Mouse (Mus musculus) hindbrain, postnatal 0 days (tissue): ENCODE measurements around the gene Fry. TPM values are rescaled to one million over a fixed set of nuclear protein-coding genes. Genes with fewer than 3 reads are reported as not detected.
A peak's percentile ranks its signal among the peaks of the same experiment; 100 is the strongest.

ENCODE experiments used
- ATAC-seq: fragments of 200-750 bp; cut with Nextera tagmentation; 2 replicates; pipeline ENCODE4 v1.8.0; 2017; ENCODE audit warnings: mild to moderate bottlenecking, moderate TSS enrichment, moderate library complexity
- DNase-seq: peaks from one replicate; pipeline ENCODE4 v3.0.0-alpha.2; 2015; ENCODE audit warnings: low spot score
- H3K27ac ChIP-seq: fragments of 300-500 bp; sonication (generic); 2 replicates; pipeline ENCODE4 v1.5.1; 2014; ENCODE audit warnings: mild to moderate bottlenecking
- H3K27me3 ChIP-seq: fragments of 300-500 bp; sonication (generic); 2 replicates; pipeline ENCODE4 v1.6.1; 2014; ENCODE audit warnings: low read length, mixed read lengths; ENCODE audit not compliant: insufficient read depth
- H3K36me3 ChIP-seq: fragments of 300-500 bp; sonication (generic); 2 replicates; pipeline ENCODE4 v1.6.1; 2014; ENCODE audit warnings: low read length, mixed read lengths; ENCODE audit not compliant: insufficient read depth
- H3K4me1 ChIP-seq: fragments of 300-500 bp; sonication (generic); 2 replicates; pipeline ENCODE4 v1.6.1; 2014; ENCODE audit warnings: antibody characterized with exemption, low read length, mixed read lengths; ENCODE audit not compliant: insufficient read depth
- H3K4me2 ChIP-seq: fragments of 300-500 bp; sonication (generic); 2 replicates; pipeline ENCODE4 v1.6.1; 2014; ENCODE audit warnings: low read depth, mild to moderate bottlenecking, low read length, moderate library complexity, mixed read lengths
- H3K4me3 ChIP-seq: fragments of 300-500 bp; sonication (generic); 2 replicates; pipeline ENCODE4 v1.5.1; 2014; ENCODE audit warnings: low read length
- H3K9ac ChIP-seq: fragments of 300-500 bp; sonication (generic); replicated peaks from 2 replicates; pipeline ENCODE4 v1.6.1; 2014; ENCODE audit warnings: mild to moderate bottlenecking, low read length, moderate library complexity, mixed read lengths
- H3K9me3 ChIP-seq: fragments of 300-500 bp; sonication (generic); 2 replicates; pipeline ENCODE4 v1.6.1; 2016; ENCODE audit warnings: low read length, mixed read lengths
- CTCF ChIP-seq: IDR thresholded peaks from 2 replicates; pipeline ENCODE4 v1.5.1; 2016; ENCODE audit warnings: antibody characterized with exemption, control low read depth, low read depth
- WGBS: fragments of 180-500 bp; shearing (Covaris S2); extraction: QIAGEN DNeasy Blood & Tissue Kit; methylation state at CpG from one replicate; pipeline ENCODE4 v1.1.7; 2014; 5-methylcytosine and 5-hydroxymethylcytosine counted together
- polyA plus RNA-seq: library from polyadenylated mRNA; unstranded; fragments of >200 nt; fragmentation: Nextera tagmentation; extraction: Ambion mirVana; gene quantifications from 2 replicates; pipeline ENCODE4 v1.2.1, GENCODE M21; 2015
- total RNA-seq: library from RNA; depleted of rRNA; stranded (reverse); fragments of >200 nt; gene quantifications from 2 replicates; pipeline ENCODE4 v1.2.3, GENCODE M21; 2014

Fry gene
- total and polyA plus RNA-seq, 2 experiments from 2014 or later = 47.7 to 122 TPM

DNA sequence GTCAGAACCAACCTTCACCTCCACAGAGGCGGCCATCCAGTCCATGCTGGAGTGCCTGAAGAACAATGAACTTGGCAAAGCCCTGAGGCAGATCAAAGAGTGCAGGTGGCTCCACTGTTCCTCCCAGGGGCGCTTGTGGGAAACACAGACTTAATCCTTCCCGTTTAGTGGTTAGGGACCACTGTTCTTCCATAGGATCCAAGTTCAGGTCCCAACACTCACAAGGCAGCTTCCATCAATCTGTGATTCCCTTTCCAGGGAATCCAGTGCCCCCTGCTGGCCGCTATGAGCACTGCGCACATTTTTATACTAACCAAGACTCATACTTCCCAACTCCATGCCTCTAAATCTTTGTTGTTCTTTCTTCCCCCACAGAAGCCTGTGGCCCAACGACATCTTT is 377.3 kb downstream of the Fry start:
- 44% methylated on average over 6 of the region's 6 CpGs for WGBS
- Histone ChIP-seq H3K4me1 (no peaks in the 10 kb centered on the region), H3K27ac (no peak overlapping the region), H3K9me3 (no peaks in the 10 kb centered on the region), H3K9ac (no peak overlapping the region), H3K4me3 (no peak overlapping the region), H3K36me3 (peaks cover 29% of the 10 kb centered on the region), H3K4me2 (no peak overlapping the region), H3K27me3 (no peaks in the 10 kb centered on the region)
- TF ChIP-seq CTCF = peak; percentile 65
- DNase-seq = peak; percentile 28
- no peak for ATAC-seq

DNA sequence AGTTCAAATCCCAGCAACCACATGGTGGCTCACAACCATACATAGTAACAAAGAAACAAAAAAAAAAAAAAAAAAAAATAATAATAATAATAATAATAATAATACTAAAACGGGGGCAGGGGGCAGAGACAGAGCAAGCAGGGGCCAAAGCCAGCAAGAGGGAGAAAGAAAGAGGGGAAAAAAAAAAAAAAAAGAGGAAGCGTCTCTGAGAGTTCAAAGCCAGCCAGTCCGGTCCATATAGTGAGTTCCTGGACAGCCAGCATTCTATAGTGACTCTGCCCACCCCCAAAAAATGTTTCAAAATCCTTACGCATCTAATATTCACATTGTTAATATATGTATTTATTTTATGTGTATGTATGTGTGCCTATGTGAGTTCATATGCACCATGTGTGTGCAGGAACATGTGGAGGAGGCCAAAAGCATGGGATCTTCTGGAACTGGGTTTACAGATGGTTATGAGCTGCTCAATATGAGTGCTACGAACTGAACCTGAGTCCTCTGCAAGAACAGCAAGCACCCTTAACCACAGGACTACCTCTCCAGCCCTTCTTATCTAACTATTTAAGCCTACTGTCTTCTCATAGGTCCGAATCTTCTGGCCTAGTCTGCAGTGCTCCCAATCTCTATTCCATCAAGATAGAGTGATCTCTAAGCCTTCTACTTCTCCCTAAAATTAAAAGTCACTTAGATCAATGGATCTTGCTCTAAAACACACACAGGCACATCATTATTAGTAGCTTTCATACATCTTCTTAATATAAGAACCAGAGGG is 392.2 kb downstream of the Fry start:
- ATAC-seq = no peak
- DNase-seq = no peak
- Histone ChIP-seq H3K27me3 (no peaks in the 10 kb centered on the region), H3K9me3 (no peaks in the 10 kb centered on the region), H3K4me2 (no peak overlapping the region), H3K9ac (no peak overlapping the region), H3K4me3 (no peak overlapping the region), H3K27ac (no peak overlapping the region), H3K4me1 (no peaks in the 10 kb centered on the region), H3K36me3 (no peaks in the 10 kb centered on the region)
- 87% methylated on average over 6 of the region's 6 CpGs for WGBS
- no peak for TF ChIP-seq CTCF

DNA sequence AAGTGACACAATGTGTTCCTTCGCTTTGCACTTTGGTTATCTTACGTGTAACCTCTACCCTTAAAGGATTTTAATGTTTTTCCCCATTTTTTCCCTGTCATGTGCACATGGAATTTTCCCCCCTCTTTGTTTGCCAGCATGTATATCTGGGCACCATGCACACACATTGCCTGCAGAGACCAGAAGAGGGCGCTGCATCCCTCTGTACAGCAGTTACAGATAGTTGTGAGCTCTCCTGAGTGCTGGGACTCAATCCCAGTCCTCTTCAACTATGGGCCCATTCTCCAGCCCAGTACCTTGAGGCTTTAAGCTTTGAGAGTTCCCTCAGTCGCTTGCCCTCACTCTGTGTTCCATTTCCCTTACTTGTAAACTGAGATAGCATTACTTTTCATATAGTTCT is 394.8 kb downstream of the Fry start:
- no peak for TF ChIP-seq CTCF
- H3K9ac ChIP-seq = no peak overlapping the region
- WGBS = 73% methylated on average over 4 of the region's 4 CpGs
- H3K27ac ChIP-seq = no peak overlapping the region
- H3K4me3 ChIP-seq = no peak overlapping the region
- no peaks in the 10 kb centered on the region for H3K4me1 ChIP-seq
- H3K9me3 ChIP-seq = no peaks in the 10 kb centered on the region
- ATAC-seq (no peak), DNase-seq (no peak)
- H3K4me2 ChIP-seq = no peak overlapping the region
- H3K27me3 ChIP-seq = no peaks in the 10 kb centered on the region
- no peaks in the 10 kb centered on the region for H3K36me3 ChIP-seq

DNA sequence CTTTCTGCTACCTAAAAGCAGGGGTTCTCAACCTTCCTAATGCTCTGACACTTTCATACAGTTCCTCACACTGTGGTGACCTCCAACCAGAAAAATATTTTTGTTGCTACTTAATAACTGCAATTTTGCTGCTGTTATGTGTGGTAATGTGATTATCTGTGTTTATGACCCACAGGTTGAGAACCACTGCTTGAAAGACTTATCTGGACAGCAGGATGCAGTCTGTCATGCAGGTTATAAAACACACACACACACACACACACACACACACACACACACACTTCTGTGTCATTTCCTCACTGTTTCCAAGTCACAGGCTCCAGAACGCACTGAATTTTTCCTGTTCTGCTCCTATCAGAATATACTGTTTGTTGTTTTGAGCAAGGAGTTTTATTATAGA is 395.6 kb downstream of the Fry start:
- ATAC-seq (no peak), DNase-seq (no peak)
- Histone ChIP-seq H3K36me3 (no peaks in the 10 kb centered on the region), H3K9me3 (no peaks in the 10 kb centered on the region), H3K27ac (no peak overlapping the region), H3K27me3 (no peaks in the 10 kb centered on the region), H3K4me1 (no peaks in the 10 kb centered on the region), H3K9ac (no peak overlapping the region), H3K4me3 (no peak overlapping the region), H3K4me2 (no peak overlapping the region)
- TF ChIP-seq CTCF = no peak
- WGBS = 96% methylated on average over 1 of the region's 1 CpGs

DNA sequence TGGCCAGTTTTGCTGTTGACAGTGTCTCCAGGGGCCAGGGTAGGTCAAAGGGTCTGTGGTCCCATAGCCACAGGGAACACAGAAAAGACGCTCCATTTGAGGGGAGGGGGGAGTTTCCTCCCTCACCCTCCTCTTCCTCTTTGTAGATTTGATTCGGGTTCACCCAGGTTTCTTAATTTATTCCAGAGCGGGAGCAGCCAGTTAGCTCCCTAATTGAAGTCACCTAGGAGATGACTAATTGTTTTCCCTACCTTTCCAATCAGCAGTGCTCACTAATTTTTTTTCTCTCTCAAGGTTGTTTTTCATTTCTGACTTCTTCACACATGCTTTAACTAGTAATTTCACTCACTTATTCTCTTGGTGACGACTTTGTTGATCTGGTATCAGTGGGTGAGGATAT is 399.6 kb downstream of the Fry start, which contains the start of gene Zar1l:
Gene Zar1l (minus strand): TSS at position 101 of the 400 bp plus-strand sequence.
- no peak for ATAC-seq
- Histone ChIP-seq H3K27ac (no peak within 1 kb of the TSS), H3K9me3 (no peaks in the 10 kb centered on the region), H3K27me3 (no peaks in the 10 kb centered on the region), H3K4me3 (no peak within 1 kb of the TSS), H3K4me2 (no peak within 1 kb of the TSS), H3K36me3 (no peaks in the 10 kb centered on the region), H3K4me1 (peaks cover 6% of the 10 kb centered on the region; the same call in 1 of the 2 replicates), H3K9ac (no peak within 1 kb of the TSS)
- no peak for DNase-seq
- 56% methylated on average over 4 of the region's 4 CpGs for WGBS
- no peak for TF ChIP-seq CTCF

DNA sequence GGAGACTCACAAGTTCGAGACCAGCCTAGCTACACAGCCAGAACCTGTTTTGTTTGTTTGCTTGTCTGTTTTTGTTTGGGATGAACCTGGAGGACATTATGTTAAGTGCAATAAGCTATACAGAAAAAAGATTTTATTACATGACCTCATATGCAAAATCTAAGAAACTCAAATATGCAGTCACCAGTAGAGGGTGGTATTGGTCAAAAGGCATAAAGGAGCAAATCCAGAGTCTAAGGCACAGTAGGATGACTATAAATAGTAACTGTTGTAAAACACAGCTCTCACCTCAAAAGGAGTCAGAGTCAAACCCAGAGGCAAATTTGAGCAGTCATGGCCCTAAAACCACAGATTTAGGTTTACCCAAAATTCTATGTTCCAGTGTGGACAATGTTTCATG is 401.1 kb downstream of the Fry start:
- Histone ChIP-seq H3K9me3 (no peaks in the 10 kb centered on the region), H3K9ac (no peak overlapping the region), H3K27ac (no peak overlapping the region), H3K27me3 (no peaks in the 10 kb centered on the region), H3K4me1 (peaks cover 9% of the 10 kb centered on the region; the same call in 1 of the 2 replicates), H3K36me3 (no peaks in the 10 kb centered on the region), H3K4me2 (no peak overlapping the region), H3K4me3 (no peak overlapping the region)
- DNase-seq (peak; percentile 8), ATAC-seq (no peak)
- peak; percentile 37 for TF ChIP-seq CTCF
- 97% methylated on average over 1 of the region's 1 CpGs for WGBS
